Mouse (Mus musculus) gastrocnemius, postnatal 4 days (tissue): ENCODE results near the gene Fat3. TPM values are rescaled to one million over a fixed set of nuclear protein-coding genes. Genes with fewer than 3 reads are reported as not detected.

ENCODE experiments used
- DNase-seq, 2 experiments: peaks; one replicate each; pipeline ENCODE4 v3.0.0; 2021 to 2022; ENCODE audit warnings: low spot score in 2 of 2, mixed read lengths in 2 of 2
- total RNA-seq, 2 experiments: library from RNA; stranded (reverse); gene quantifications; 2 replicates each; pipeline ENCODE4 v1.2.3; 2021

Gene Fat3
- total RNA-seq, 2 experiments from 2014 or later, result 4.1 to 5.6 TPM

DNA sequence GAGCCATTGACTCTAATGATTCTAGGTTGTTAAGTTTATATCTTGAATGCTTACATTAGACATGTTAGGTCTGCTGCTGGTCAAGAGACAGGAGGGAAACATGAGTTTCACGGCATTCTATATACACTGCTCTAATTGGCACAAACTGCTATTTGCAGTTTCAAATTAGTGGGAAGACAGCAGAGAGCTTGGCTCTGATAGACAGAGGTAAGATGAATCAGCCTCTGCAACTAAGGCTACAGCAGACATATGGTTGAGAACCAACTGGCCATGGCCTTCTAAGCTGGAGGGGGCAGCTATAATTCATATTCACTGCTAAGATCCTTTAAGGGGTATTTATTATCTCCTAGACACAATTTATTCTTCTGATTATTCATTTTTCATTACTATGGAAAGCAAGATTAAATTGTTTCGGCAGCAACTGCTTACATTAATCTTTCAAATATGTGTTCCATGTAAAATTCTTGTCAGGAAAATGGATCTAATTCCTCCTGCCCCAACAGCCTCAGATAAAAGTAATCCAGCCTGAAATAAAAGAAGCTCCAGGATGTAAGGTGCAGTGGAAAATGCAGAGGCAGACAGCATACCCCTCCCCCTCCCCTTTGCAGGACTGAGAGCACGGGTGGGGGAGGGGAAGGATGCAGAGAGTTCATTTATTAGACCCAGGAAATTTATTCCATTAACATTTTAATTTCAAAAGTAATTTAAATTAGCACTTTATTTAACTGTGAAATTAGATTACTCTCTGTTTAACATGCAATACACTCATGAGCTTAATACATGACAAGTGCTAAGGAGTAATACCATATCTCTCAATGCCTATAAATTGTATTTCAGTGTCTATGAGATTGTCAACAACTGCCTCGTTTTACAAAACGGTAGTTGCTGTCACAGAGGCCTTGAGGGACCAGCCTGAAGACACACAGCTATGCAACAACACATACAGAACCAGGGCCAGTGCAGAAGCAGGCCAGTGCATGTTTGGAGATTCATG is 189.9 kb downstream of the Fat3 start:
- no peak for DNase-seq

DNA sequence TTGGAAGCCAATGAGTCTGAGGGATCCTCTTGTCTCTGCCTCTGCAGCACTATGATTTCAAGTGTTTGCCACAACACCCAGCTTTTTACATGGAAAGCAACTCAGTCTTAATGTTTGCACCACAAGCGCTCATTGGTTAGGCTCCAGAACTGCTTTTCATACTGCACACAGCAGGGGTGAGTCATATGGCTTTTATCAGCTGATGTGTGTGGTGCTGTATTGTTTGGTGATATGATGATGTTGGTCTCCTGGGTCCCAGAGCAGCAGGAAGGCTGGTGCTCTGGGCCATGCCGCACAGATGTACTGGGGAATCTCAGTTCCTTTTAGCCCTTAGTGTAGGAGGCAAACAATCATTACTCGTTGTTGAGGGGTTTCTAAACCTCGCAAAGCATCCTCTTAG is 190.8 kb downstream of the Fat3 start:
- no peak for DNase-seq

DNA sequence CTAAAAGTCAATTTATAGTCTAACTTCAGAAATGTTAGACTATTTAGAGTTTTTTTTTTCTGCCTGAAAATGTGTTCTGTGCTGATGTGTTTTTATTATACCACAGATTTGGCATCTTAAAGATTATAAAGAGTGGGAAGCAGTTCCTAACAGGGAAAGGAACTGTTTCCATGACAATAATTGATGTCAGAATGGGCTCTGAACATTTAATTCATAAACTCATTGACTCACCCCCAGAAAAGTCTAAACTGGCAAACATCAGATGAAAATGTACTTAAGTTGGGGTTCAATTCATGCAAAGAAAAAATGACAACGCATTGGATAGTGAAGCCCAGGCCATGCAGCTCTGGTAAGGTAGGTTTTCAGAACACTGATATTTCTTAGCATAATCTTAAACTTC is 193.3 kb downstream of the Fat3 start:
- no peak for DNase-seq

DNA sequence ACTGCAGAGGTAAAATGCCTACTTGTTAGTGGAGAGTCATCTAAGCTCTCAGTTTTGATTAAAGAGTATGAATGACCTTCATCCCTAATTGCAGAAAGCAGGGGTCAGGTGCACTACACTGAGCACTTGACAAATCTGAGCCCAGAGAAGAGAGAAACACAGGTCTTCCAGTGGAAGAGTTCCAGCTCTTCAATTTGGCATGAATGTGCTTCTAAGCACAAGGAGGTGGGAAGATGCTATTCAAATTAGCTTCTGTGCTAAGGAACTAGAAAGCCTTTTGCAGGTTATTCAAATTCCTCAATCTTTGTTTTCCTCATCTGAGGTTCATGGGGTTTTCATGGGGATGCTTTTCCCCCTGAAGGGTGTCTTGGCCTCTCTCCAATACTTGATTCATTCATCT is 194.9 kb downstream of the Fat3 start:
- DNase-seq, result no peak

DNA sequence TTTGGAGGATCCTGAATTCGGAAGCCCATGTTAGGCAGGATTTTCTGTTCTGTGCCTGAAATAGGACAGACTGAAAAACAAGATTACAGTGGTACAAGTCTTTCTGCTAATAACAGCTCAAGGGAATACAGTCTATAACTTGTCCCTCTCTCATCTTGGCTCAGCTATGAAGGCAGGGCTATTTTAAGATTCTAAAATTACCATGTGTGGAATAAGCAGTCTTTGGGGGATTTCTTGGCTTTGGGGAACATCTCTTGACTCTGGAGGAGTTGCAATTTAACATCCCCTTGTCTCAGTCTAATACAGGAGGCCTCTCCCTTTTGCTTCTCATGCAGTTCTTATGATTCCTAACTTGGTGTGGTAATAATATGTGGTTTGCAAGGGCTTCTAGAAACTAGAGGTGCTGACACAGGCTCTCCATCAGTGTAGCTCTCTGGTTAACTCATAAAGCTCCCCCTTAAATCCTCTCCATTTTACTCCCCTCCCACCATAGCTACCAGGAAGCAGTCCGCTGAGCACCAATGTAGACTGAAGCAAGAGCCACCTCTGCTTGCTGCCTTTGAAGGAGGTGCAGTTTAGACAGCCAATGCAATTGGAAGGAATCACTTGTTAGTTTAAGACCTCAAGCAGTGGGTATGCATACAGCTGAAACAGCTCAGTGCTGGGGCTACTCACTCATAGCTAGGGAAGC is 195.5 kb downstream of the Fat3 start:
- no peak for DNase-seq

DNA sequence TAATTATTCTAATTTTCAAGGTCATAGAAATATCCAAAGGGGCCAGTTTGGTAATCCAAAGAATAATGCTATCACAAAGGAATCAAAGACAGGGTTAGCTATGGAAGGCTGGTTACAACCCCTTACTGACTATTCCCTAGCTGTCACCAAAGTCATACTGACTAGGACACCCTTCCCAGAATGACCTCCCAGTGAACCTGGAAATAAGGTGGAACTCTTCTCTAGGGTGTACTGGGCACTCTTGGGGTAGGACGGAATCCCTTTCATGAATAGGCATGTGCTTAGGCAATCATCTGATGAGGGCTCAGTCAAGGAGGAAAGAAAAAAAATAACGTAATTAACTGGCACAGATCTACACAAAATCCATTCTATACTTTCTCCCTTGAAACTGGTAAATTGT is 196.1 kb downstream of the Fat3 start:
- no peak for DNase-seq

DNA sequence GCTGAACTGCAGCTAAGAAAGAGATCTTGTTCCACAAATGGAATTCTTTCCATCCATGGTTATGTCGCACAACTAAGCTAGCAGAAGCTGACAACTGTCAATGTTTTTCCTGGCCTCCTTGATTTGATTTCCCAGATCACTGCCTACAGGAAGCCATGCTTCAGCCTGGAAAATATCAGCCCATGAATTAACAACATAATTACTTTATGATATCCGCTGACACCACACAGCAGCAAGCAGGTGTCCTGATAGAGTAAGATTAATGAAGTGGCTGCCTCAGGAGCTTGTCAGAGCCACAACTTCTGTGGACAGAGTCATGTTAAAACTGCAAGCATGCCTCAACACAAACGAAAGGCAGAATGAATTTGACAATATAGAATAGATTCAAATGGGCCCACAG is 198.6 kb downstream of the Fat3 start:
- no peak for DNase-seq

DNA sequence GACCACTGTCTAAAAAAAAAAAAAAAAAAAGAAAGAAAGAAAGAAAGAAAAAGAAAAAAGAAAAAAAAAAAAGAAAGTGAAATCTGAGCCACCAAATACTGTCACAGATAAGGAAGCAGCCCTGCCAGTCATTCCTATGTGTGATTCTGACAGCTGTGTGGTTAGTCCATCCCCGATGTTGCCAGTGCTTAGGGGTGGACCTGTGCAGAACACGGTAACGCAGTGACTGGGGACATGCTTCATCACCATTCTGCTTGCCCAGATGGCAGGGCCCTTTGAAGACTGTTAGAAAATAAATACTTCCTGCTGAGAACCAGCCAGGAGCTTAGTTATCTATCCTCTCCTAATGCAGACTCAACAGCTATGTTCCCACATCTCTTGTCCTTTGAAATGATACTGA is 203.2 kb downstream of the Fat3 start:
- no peak for DNase-seq

DNA sequence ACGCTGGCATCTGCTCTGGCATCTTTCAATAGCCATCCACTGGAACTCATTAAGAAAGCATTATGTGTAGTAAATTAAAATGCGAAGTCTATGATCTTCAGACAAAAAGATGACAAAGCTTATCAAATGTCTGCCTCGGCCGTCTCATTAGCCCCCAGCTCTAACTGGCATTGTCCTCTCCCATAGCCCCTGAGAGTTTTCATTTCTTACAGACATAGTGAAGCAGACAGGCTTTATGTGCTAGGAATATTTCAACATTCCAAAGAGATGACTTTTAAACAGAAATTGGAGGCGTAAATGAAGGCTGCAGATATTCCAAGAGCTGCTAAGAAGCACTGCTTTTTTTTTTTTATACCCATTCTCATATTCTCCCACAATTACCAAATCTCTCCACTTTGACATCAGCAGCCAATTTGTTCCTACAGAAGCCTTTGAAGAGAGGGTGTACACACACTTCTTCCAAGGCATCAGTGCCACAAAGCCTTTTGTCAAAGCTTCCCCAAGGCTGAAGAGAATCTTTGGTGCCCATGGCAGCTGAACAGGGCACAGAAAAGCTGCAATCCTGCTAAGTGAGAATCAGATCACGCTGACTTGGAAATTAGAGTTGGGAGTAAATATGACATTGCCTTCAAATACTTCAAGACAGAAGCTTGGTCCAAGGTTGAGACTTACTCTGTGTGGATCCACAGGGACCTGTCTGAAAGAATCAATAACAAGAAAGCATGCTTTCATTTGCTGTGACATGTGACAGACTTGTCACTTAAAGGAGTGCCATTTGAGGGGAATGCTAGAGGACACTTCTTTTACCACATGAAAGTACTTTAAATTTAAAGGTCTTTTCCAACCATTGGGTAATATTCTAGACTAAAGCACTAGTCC is 206.9 kb downstream of the Fat3 start:
- DNase-seq, result no peak

DNA sequence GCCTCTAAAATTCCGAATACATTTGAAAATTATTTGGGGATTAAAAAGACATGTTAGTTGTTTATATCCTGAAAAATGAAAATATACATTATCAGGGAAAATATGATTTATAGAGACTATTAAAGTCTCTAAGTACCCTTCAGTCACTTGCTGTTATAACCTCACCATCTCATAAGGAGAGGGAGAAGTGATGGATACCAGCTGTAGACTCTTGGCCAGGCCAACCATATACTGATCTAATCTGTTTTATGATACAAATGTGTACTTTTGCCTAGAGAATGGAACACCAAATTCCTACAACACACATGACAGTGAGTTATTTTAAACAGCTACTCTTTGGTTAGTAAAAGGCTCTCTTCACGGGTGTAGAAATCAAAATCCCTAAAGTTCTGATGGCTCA is 208.6 kb downstream of the Fat3 start:
- no peak for DNase-seq

DNA sequence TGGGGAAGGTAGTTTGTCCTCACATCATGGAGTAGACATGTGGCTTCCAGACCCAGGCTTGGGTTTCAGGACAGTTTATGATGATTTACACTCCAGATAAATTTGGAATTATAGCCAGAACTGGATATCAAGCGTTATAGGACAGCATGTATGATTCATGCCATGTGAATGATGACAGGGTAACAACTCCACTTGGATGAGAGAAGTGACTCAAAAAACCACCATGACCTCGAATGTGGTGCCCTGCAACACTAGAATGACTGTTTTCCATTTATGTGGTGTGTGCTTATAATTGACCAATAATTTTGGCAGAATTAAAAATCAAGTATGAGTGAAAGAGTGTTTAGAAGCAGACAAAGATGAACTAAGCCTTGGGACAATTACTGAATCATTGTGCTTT is 210.2 kb downstream of the Fat3 start:
- no peak for DNase-seq

DNA sequence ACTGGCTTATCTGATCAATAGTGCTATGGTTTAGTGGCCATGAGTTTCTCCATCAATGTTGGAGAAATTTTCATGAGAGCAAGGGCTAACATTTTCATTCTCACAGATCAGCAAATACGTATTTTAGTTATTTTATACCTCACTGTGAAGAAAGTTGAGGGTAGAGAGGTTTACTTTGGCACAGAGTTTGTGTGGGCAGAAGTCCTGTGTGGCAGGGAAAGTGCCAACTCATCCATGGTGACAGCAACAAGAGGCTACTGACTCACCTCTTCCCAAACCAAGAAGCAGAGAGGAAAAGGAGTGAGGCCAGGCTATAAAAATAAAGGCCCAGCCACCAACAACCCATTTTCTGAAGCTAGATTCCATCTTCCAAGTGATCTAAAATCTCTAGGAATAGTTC is 218.1 kb downstream of the Fat3 start:
- DNase-seq, result no peak

DNA sequence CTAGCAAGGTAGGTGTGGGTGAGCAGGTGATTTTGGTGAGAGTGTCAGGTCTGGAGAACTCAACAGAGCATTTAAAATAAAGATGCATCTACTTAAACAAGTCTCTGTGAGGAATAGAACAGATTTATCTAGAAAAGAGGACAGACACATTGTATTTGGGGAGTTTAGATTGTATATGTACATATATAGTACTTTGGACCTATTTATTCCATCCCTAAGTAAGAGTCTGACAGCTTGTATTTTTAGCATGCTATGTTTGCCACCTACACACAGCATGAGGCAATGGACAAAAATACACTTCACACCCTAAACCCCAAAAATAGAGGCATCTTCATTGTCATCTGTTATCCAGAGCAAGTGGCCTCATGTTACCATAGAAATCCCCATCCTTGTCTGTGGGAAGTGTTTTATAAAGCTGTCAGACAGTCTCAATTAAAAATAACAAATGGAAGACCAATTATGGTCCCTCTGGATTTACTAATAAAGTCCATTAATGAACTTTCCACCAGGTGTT is 218.7 kb downstream of the Fat3 start:
- no peak for DNase-seq

DNA sequence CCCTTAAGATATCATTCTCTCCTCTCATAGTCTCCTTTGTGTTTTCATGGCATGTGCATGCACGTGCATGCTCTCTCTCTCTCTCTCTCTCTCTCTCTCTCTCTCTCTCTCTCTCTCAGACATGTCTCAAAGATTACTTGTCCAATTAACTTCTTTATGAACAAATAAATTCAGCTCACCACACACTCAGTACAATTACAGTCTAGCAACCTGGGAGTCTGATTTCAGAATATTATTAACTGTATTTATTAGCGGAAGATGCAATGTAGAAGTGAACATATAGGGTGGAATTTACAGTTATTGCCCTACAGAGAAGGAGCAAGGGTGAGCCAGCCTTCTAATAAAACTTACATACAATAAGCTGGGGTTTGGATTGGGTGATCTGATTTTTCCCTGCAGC is 225.5 kb downstream of the Fat3 start:
- DNase-seq, result no peak

DNA sequence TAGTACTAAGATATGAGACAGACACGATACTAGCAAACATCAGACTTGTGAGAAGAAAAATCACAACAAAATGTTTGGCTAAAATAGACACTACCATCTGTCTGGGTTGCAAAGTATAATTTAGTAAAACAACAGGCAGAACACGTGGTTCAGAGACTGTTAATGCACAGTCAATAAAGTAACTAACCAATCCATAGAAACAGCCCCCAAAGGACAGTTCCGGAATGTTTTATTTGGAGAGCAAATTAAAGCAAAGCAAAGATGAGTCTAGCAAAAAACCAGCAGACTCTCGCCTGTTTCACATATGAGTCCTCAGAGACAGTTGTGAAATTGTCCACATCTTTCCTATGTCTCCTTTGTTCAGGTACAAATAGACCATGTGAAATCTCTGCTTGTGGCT is 227.0 kb downstream of the Fat3 start:
- no peak for DNase-seq

DNA sequence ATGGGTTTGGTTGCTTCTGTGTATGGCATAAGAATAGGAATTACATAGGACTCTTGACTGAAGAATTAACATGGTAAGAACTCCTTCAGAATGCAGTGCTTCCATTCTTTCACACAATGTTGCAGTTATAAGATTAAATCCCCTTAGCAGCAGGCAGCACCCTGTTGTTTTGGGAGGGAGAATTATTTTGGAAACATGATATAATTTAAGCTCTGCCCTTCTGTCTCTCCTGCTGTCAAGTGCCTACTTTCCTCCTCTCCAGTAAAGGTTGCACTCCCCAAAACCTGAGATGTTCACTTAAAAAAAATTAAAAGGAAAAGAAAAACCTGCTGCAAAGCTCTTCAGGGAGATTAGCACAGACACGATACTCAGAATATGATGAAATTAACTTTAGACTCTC is 228.3 kb downstream of the Fat3 start:
- DNase-seq, result no peak

DNA sequence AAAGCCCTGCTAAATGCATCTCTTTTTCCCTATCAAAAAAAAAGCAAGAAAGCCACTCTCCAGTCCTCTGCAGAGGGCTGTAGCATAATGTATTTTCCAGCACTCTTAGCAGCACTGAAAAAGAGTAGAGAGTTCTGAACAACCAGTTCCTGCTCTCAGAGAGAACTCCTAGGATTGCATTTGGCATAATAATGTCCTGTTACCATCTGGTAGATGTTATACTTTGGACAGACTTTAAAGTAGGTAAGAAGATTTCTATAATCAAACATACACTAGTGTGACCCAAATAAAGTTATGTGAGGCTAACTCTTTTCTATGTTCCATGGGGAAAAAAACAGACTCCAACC is 230.3 kb downstream of the Fat3 start:
- no peak for DNase-seq

DNA sequence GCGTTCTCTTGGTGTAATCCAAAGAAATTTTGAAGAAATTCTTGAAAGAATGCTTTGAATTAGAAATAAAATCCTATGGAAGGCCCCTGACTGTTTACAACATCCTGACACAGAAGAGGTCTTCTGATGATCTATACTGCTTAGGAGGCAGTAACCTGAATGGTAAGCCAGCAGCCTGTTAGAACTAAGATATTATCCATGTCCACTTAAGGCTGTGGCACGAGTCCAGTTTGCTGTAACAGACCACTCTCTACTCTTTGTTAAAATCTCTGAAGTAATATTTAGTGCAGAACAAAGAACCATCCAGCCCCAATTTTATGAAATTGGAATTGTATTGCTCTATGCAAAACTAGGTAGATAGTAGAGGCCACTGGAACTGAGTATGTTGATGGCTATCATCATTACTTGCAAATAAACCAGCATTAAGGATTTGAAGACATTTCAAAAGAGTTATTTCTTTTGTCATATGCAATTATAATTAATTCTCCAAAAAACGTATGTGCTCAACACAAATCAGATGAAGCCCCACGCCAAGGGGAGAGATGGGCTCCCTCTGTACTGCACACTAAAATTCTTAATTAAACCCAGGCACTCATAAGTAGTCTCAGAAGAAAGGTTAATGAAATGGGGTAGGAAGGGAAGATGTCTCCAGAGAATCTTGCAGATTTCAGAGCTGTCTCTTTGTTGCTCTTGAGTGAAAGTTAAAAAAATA is 230.9 kb downstream of the Fat3 start:
- no peak for DNase-seq

DNA sequence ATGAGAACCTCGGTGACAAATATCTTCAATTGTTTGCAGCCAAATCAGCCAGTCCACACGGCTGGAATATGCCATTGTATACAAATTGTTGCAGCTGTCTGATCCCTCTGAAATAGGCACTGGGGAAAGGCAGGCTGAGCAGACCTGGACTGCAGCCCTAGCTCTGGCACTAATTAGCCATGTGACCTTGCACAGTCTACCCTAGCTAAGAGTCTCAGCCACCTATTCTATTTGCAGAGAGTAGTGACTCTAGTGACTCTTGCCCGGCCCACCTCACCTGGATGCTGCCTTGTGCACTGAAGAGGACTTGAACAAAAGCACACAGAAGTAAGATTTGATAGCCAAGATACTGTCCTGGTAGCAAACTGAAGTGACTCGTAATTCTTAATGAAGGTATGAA is 235.6 kb downstream of the Fat3 start:
- no peak for DNase-seq

DNA sequence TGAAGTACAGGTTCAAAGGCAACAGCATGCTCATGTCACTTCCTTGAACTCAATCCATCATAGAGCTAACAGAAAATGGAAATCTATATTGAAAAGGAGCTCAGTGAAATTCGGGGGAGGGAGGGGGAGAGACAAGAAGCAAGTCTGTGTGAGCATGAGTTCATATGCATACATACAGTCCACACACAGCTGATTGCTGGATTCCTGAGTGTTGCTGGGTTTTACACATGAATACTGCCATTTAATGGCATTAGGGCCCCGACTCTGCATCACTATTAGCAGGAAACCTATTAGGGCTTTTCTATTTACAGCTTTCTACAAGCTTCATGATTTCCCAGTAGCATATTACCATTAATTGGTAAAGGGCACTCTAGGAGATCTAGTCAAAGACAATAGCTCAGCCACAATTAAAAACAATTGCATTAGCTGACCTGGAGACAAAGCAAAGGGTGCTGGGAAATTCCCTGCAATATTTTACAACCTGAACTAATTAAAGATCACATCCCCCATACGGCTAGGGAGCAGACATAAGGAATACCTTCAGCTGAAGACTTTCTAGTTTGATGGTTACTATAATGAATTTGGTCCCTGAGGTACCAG is 243.7 kb downstream of the Fat3 start:
- no peak for DNase-seq
